Mouse (Mus musculus): ENCODE measurements around the gene Kmt2a.

Gene Kmt2a

DNA sequence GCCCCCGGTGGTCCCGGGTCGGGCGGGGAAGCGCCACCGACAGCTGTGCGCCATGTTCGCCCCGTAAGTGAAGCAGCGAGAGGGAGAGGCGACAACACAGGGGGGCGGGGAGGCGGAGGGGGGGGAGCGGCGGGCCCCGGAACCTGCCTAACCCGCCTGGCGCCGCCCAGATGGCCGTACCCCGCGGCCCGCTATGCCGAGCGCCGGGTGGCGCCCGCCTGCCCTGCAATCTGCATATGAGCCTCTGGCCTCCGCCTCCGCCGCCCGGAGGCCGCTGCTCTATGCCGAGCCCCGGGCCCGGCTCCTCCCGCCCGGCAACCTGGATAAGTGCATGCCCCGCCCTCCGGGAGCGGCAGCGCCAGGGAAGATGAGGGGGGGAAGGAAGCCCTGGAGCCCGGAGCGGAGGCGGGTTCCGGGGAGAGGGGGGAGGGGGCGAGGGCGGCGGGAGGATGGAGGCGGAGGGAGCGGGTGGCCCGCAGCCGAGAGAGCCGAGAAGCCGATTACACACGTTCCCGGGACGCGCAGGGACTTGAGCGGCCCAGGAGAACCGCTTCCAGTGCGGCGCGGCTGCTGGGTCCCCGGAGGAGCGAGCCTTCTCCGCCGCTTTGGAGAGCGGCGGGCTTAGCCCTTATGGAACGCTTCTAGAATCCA is at the start of gene Kmt2a:
Gene Kmt2a, minus strand, starts transcription at position 76 of the 651 bp plus-strand sequence.
- DNase-seq (ENCODE audit: low read depth) = peak; percentile 98

DNA sequence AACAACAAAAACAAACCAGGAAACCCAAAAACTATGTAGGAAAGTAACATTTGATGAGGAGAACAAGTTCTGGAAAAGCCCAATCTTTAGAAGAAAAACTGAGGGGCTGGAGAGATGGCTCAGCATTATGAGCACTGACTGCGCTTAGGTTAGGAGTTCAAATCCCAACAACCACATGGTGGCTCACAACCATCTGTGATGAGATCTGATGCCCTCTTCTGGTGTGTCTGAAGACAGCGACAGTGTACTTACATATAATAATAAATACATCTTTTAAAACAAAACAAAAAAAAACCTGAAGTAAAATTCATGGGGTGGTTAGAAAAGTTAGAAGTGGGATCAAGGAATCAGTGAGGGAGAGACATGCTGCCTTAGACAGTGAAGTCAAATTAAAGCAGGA is 40.4 kb upstream of the Kmt2a start:
- DNase-seq (ENCODE audit: low read depth) = no peak

DNA sequence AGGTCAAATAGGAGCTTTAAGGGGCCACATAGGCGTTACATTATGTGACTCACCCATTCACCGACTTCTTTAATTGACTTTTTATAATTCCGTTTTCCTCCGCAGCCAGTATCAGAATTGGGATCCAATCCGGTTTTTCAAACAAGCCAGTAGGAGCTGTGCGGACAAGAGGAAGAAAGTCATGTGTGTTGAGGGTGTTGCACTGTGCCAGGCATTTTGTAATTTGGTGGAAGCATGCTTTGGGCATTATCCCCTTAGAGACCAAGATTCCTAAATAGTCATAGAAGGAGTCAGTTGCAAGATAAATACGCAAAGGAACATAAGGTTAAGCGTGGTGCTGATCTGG is 40.0 kb upstream of the Kmt2a start:
- DNase-seq (ENCODE audit: low read depth) = no peak

DNA sequence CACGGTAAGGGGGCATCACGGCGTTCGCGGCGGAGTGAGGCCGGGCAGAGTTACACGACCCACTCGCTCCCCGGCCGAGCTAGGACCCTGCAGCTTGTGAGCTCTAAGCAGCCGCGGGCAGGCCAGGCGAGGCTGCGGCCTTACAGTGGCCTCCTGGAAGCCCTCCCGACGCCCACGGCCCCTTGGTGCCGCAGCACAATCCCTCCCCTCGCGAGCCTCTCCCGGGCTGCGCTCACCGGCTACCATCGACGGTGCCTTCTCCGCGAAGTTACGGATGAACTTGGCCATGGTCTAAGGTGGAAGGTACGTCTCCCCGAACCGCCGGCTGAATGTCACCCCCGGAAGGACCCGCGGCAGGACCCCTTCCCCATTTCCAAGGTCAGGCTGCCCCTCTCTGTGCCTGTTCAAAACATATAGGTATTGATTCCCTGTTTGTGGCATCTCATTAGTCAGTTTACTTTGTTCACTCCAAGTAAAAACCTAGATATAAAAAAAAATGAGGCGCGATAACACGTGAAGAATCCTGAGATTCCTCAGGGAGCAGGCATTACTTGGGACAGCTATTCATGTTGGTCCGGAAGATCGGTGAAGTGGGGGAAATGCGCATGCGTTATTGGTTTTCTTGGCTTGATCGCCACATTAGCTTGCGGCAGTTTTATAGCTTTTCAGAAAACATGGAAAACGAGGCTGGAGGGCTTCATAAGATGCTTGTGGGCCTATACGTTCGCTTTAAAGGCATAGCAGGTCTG is 39.5 kb upstream of the Kmt2a start, which contains the start of gene Atp5l:
Gene Atp5l, minus strand, starts transcription at position 369 of the 749 bp plus-strand sequence.
- DNase-seq (ENCODE audit: low read depth) = peak; percentile 97

- DNase-seq (ENCODE audit: low read depth) = no peak
Observed at GRCm38 (mm10) chr9:44919606-44920005, 38.5 kb upstream of the Kmt2a start.

GRCm38 (mm10) chr9:44916196-44916595 is 35.1 kb upstream of the Kmt2a start:
- DNase-seq (ENCODE audit: low read depth) = peak; percentile 87

DNA sequence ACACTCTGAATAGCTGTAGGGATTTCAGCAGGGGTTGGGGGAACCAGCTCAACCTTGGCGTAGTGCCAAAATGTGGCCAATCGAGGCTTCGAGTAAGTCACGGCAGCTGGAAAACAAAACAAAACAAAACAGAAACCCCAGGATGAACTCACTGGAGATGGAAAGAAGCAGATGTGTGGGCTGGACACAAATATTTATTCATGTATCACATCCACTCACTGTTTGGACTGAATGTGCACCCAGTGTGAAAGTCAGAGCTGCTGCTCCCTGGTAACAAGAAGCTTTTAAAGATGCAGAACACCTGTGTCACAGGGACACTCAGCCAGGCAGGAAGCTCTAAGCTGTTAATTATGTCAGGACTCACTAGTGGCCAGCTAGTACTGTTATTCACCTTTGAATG is 33.6 kb upstream of the Kmt2a start:
- no peak for DNase-seq (ENCODE audit: low read depth)

- no peak for DNase-seq (ENCODE audit: low read depth)
Observed at GRCm38 (mm10) chr9:44911365-44911764, 30.3 kb upstream of the Kmt2a start.

- DNase-seq (ENCODE audit: low read depth) = no peak
Observed at GRCm38 (mm10) chr9:44905620-44906019, 24.5 kb upstream of the Kmt2a start.

- no peak for DNase-seq (ENCODE audit: low read depth)
Observed at GRCm38 (mm10) chr9:44904964-44905363, 23.9 kb upstream of the Kmt2a start.

GRCm38 (mm10) chr9:44903856-44904255 is 22.8 kb upstream of the Kmt2a start:
- no peak for DNase-seq (ENCODE audit: low read depth)

GRCm38 (mm10) chr9:44900402-44900801 is 19.3 kb upstream of the Kmt2a start:
- no peak for DNase-seq (ENCODE audit: low read depth)

DNA sequence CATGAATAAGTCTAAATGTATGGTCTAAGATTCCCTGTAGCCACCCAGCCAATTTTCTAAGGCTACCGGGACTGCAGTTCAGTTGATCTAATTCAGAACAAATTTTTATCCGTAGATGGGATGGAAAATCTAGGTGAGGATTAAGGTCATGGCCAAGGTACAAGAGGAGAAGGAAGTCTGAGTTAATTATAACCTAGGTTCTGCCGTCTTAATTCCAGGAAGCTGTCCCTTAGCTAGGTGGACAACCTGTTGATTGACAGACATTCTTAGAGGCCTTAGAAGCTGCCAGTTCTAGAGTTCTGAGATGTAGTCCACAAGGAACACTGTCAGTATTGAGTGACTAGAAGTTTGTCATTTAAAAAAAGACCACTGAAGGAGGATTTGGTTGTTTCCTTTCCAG is 18.6 kb upstream of the Kmt2a start:
- no peak for DNase-seq (ENCODE audit: low read depth)

- DNase-seq (ENCODE audit: low read depth) = no peak
Observed at GRCm38 (mm10) chr9:44897024-44897423, 15.9 kb upstream of the Kmt2a start.

- DNase-seq (ENCODE audit: low read depth) = no peak
Observed at GRCm38 (mm10) chr9:44892664-44893063, 11.6 kb upstream of the Kmt2a start.

DNA sequence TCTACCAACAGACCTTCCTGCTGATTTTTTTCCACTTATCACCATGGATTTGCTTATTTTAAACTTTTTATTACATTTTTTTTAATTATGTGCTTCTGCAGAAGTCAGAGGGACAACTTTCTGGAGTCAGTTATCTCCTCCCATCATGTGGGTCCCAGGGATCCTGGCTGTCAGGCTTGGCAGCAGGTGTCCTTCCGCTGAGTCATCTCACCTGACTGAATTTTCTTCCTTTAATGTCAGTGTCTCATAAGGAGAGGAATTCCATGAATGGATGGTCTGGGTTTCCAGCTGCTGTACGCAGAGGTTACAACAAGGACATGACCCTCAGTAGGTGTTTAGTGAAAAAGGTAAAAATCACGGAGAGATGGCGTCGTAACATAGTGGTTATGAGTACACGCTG is 10.1 kb upstream of the Kmt2a start:
- DNase-seq (ENCODE audit: low read depth) = no peak

- no peak for DNase-seq (ENCODE audit: low read depth)
Observed at GRCm38 (mm10) chr9:44890122-44890521, 9.0 kb upstream of the Kmt2a start.

GRCm38 (mm10) chr9:44888114-44888624 is 7.1 kb upstream of the Kmt2a start:
- no peak for DNase-seq (ENCODE audit: low read depth)

- peak; percentile 53 for DNase-seq (ENCODE audit: low read depth)
Observed at GRCm38 (mm10) chr9:44882981-44883569, 2.0 kb upstream of the Kmt2a start.

GRCm38 (mm10) chr9:44882436-44882980 is 1.4 kb upstream of the Kmt2a start:
- peak; percentile 77 for DNase-seq (ENCODE audit: low read depth)

DNA sequence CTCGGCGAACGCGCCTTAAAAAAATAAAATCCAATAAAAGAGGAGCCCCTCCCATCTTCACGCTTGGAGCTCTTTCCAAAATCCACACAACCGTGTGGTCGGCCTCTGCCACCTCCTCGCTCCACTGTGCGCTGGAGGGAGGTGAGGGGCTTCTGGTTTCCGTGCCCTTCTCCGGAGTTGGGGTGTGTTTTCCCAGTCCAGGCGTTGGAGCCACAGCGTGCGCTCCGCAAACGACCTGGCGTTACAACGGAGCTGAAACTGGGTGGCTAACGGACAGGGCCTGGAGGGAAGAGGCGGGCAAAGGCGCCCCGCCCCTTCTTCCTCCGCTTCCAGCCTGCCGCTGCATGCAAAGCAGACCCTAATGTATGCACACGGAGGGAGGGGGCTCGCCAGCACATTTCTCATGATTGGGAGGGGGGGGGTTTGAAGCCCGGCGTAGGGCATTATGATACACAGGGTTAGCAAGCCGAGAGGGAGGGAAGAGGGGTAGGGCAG is 892 bp upstream of the Kmt2a start:
- no peak for DNase-seq (ENCODE audit: low read depth)

DNA sequence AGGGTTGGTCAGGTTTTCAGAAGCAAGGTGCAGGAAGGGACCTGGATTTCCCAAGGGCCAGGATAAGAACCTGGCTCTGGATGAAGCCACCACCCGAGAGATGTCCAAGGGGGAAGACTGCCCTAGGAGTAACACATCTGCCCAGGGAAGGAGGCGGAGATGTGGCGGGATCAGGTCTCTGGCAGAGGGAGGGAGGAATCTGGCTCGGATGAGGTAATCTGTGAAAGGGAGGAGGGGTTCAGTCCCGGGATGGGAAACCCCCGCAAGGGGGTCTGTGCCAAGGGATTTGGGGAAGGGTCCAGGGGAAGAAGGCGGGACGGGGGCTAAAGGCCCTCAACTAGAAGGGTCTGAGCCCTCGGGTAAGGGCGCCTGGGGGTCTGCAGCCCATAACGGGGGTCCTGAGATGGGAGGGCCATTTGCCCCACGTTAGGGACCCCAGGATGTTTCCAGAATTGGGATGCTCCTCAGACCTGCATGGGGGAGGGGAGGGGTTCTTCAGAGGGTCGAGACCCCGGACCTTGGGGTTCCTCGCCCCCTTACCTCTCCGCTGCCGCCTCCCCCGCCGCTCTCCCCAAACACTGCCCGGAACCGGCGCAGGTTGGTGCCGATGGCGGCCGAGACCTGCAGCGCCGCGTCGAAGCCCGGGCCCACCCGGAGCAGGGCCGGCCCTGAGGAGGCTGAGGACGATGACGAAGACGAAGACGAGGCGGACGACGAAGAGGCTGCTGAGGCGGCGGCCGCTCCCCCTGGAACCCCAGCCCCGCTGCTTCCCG is 601 bp downstream of the Kmt2a start:
- DNase-seq (ENCODE audit: low read depth) = no peak
